Mouse (Mus musculus): ENCODE results near the gene Gad2. TPM values are rescaled to one million over a fixed set of nuclear protein-coding genes. Genes with fewer than 3 reads are reported as not detected.

The Gad2 gene
- polyA plus RNA-seq (2017; shearing (Covaris generic)) = 0.17 TPM

DNA sequence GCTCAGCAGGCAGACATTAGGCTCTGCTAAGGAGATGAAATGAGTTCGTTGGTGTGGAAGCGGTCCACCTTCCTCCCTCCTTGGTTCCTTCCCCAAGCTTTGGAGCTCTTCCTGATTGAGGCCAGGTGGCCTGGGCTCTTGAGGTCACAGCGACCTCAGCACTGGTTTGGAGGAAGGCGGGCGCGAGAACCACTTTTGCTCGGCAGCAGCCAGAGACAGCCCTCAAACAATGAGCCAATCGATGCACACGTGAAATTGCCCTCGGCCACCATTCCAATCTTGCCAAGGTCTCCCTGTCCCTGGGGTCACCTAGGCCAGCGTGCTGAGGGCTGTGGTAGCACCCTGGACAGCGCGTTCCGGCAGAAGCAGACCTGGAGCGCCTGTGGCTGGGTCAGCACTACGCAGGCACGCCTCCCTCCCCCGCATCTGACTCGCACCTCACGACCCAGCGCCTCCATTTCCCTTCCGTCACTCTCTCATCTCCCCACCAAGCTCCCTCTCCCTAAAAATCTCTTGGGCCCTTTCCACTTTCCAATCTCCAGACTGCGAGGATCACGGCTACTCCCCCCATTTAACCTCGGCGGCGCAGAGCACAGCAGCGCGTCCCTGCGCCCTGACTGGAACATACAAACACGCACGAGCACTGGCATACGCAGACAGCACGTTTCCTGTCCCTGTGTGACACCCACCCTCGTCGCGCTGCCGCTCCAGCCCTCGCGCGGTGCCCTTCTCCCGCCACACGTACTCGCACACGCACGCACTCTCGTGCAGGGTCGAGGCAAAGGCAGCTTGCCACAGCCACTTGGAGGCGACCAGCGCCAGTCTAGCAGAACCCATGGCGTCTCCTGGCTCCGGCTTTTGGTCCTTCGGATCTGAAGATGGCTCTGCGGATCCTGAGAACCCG is at the start of gene Gad2:
TSS of gene Gad2 (plus strand) at position 378 of the 904 bp plus-strand sequence.

Other genes starting within 250 kb of the Gad2 start
- gene Apbb1ip, start 151.9 kb downstream of the Gad2 start, polyA plus RNA-seq (2017; shearing (Covaris generic)) = 57.2 TPM